Mouse (Mus musculus) spleen, postnatal 0 days (tissue): Measurements from ENCODE around the gene Grk2. TPM values are rescaled to one million over a fixed set of nuclear protein-coding genes. Genes with fewer than 3 reads are reported as not detected.

Source experiments
- polyA plus RNA-seq: library from polyadenylated mRNA; unstranded; fragments of >200 nt; fragmentation: Nextera tagmentation; extraction: Ambion mirVana; gene quantifications from 2 replicates; pipeline ENCODE4 v1.2.1, GENCODE M21; 2015

Grk2 gene
- 23.0 and 33.3 TPM in 2 replicates for polyA plus RNA-seq

GRCm38 (mm10) chr19:4306190-4306577 is at the start of gene Grk2:
TSS of gene Grk2 (minus strand) at chr19:4306222.

GRCm38 (mm10) chr19:4282898-4283553 is 23.0 kb downstream of the Grk2 start, which contains the start of gene Ankrd13d:
TSS of gene Ankrd13d (minus strand) at chr19:4283137.

GRCm38 (mm10) chr19:4268566-4269361 is 37.3 kb downstream of the Grk2 start, which contains the start of gene Ssh3:
TSS of gene Ssh3 (minus strand) at chr19:4269180.

Other genes starting within 250 kb of the Grk2 start
- gene Gstp3, start 246.7 kb downstream of the Grk2 start, polyA plus RNA-seq, result 30.1 and 31.1 TPM in 2 replicates
- 0.19 TPM in 1 of 2 replicates, not detected in the other for gene Cabp2, start 224.6 kb downstream of the Grk2 start, polyA plus RNA-seq
- gene Cdk2ap2, start 209.0 kb downstream of the Grk2 start, polyA plus RNA-seq, result 172 and 193 TPM in 2 replicates
- 16.6 and 22.5 TPM in 2 replicates for gene Pitpnm1, start 206.2 kb downstream of the Grk2 start, polyA plus RNA-seq
- gene Aip, start 180.4 kb downstream of the Grk2 start, polyA plus RNA-seq, result 46.8 and 51.7 TPM in 2 replicates
- gene Gpr152, start 166.4 kb downstream of the Grk2 start, polyA plus RNA-seq, result not detected in 2 replicates
- 0.34 and 0.51 TPM in 2 replicates for gene Cabp4, start 162.2 kb downstream of the Grk2 start, polyA plus RNA-seq
- 83.9 and 109 TPM in 2 replicates for gene Coro1b, start 157.6 kb downstream of the Grk2 start, polyA plus RNA-seq
- 54.1 and 74.8 TPM in 2 replicates for gene Ptprcap, start 152.6 kb downstream of the Grk2 start, polyA plus RNA-seq
- gene Rps6kb2, start 142.9 kb downstream of the Grk2 start, polyA plus RNA-seq, result 30.1 and 37.0 TPM in 2 replicates
- gene Carns1, start 130.7 kb downstream of the Grk2 start, polyA plus RNA-seq, result 2.5 and 3.6 TPM in 2 replicates
- gene Tbc1d10c, start 114.9 kb downstream of the Grk2 start, polyA plus RNA-seq, result 26.1 and 34.7 TPM in 2 replicates
- gene Ppp1ca, start 114.2 kb downstream of the Grk2 start, polyA plus RNA-seq, result 442 and 443 TPM in 2 replicates
- 17.5 and 19.7 TPM in 2 replicates for gene Rad9a, start 104.6 kb downstream of the Grk2 start, polyA plus RNA-seq
- 3.2 and 4.0 TPM in 2 replicates for gene Clcf1, start 92.0 kb downstream of the Grk2 start, polyA plus RNA-seq
- not detected in 2 replicates for gene AC109138.7, start 91.9 kb downstream of the Grk2 start, polyA plus RNA-seq
- 30.2 and 35.5 TPM in 2 replicates for gene Pold4, start 74.3 kb downstream of the Grk2 start, polyA plus RNA-seq
- gene Ssh3, start 37.0 kb downstream of the Grk2 start, polyA plus RNA-seq, result 4.7 and 6.3 TPM in 2 replicates
- gene Ankrd13d, start 23.1 kb downstream of the Grk2 start, polyA plus RNA-seq, result 1.7 and 2.7 TPM in 2 replicates
- gene Kdm2a, start 92.1 kb upstream of the Grk2 start, polyA plus RNA-seq, result 19.6 and 20.3 TPM in 2 replicates
- gene Rhod, start 133.2 kb upstream of the Grk2 start, polyA plus RNA-seq, result 9.0 and 13.6 TPM in 2 replicates
- gene Syt12, start 171.2 kb upstream of the Grk2 start, polyA plus RNA-seq, result 0.05 TPM in 1 of 2 replicates, not detected in the other
- gene 2010003K11Rik, start 192.4 kb upstream of the Grk2 start, polyA plus RNA-seq, result not detected in 2 replicates
- 17.9 and 18.0 TPM in 2 replicates for gene Pcx, start 204.2 kb upstream of the Grk2 start, polyA plus RNA-seq